Mouse (Mus musculus) layer of hippocampus, adult 9-11 months (tissue): ENCODE data around the gene Bdh1.
"Not testable (repeated sequence)": the region's sequence is repeated elsewhere in the genome, so short reads cannot be mapped to it uniquely, and the experiment has no call there.

Experiments used
- DNase-seq: peaks from one replicate; pipeline ENCODE4 v3.0.0; 2022

Gene Bdh1

GRCm38 (mm10) chr16:31422000-31422399 lies at the start of gene Bdh1:
Gene Bdh1 (plus strand): TSS chr16:31422280.
- DNase-seq = no peak

- DNase-seq = not testable (repeated sequence)
Observed at GRCm38 (mm10) chr16:31372316-31372715, 49.8 kb upstream of the Bdh1 start.

DNA sequence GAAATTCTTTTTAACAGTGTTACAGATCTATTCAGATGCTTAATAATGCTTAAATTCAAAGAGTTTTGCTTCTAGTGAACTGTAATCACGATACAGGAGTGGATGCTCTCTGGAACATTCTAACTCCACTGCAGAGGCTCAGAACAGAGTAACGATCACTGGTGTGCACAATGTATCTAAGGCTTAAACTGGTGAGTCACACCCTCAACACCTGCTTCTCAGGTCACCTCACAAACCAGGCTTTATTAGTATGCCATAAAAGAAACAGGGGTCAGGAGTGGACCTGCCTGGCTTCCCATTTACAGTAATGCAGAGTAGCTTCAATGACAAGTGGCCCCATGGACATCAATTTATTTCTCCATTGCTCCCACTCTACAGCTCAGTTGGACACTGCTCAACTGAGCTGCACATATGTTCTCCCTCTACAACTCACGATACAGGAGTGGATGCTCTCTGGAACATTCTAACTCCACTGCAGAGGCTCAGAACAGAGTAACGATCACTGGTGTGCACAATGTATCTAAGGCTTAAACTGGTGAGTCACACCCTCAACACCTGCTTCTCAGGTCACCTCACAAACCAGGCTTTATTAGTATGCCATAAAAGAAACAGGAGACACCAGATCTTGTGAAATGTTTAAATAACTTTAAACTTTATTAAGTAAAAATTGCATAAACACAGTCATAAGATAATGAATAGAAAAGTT lies 46.0 kb upstream of the Bdh1 start:
- DNase-seq = not testable (repeated sequence)

- DNase-seq = not testable (repeated sequence)
Observed at GRCm38 (mm10) chr16:31388269-31388668, 33.8 kb upstream of the Bdh1 start.

DNA sequence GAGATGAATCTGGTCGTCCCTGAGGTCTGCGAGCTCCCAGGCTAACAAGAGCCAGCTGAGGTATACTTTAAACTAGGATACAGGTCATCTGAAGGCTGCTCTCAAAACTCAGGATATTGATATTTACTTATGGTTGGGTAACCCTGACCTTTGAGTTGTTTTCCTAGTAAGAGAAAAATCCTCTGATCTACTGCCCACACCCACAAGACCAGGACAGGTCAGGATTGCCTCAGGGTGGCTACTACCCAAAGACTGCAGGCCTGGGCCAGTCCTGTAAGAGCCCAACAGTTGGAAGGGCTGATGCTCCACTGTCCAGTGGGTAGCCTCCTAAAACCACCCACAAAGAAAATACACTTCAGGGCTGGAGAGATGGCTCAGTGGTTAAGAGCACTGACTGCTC lies 22.8 kb upstream of the Bdh1 start:
- DNase-seq = no peak

- no peak for DNase-seq
Observed at GRCm38 (mm10) chr16:31400908-31401692, 21.0 kb upstream of the Bdh1 start.

- no peak for DNase-seq
Observed at GRCm38 (mm10) chr16:31402096-31402495, 20.0 kb upstream of the Bdh1 start.

DNA sequence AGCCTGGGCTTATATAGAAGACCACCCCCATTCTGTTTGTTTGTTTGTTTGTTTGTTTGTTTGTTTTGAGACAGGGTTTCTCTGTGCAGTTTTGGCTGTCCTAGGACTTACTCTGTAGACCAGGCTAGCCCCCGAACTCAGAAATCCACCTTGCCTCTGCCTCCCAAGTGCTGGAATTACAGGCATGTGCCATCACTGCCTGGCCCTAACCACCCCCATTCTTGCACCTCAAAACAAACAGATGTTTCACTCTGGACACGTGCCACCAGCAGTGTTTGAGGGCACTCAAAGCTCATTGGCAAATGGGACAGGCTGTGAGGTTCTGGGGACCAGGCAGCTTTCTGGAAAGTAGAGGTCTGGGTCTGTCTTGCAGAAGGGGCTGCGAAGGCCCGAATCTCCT lies 18.1 kb upstream of the Bdh1 start:
- no peak for DNase-seq

DNA sequence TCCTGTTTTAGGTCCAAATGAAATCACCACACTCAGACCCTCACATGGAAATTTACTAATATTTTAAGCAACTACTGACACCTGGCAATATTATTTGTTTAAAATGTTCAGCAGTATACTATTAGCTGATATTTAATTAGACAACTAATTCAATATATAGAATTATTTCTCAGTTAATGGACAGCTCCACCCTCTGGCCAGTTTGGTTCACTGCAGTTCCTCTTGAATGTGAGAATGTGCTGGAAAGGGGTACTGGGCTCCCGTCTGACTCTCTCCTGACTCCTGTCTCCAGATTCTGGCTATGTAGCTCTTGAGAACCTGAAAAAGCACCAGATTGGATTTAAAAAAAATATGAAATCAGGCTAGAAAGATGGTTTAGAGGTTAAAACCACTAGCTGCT lies 17.0 kb upstream of the Bdh1 start:
- DNase-seq = no peak

GRCm38 (mm10) chr16:31407872-31408271 lies 14.2 kb upstream of the Bdh1 start:
- no peak for DNase-seq

DNA sequence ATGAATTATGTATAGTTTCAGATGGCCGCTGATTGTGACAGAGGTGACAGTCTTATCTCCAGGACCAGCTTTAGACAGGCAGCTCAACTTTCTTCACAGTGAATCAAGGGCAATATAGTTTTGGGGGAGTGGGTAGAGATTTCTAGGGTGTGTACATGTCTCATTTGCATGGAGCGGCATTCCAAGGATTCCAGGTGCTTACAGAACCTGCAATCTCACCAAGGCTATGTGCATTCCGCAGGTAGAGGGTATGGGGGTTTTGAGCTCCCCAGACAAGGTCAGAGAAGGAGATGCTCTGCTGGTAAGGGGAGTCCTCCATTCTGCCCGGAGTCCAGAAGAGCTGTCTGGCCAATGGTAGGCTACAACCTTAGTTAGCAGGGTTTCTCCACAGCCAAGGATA lies 11.1 kb upstream of the Bdh1 start:
- DNase-seq = no peak

DNA sequence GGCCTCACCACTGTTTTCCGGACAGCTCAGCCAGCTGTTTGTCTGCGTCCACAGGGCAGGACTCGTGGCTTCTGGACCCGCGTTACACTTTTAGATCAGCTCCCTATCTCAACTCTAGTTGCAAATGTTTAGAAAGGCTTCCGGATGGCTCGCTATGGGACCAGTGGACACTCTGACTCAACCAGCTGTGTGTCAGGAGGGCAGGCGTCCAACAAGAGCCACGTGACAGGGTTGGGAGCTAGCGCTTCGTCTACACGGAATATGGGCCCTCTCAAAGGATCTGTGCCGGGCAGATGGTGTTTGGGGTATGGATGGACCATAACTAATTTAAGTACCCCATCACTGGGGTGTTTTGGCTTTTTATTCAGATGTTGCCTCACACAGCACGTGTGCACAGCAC lies 9.8 kb upstream of the Bdh1 start:
- no peak for DNase-seq

GRCm38 (mm10) chr16:31413777-31414176 lies 8.3 kb upstream of the Bdh1 start:
- no peak for DNase-seq

- DNase-seq = no peak
Observed at GRCm38 (mm10) chr16:31415885-31416450, 6.1 kb upstream of the Bdh1 start.

GRCm38 (mm10) chr16:31418704-31419103 lies 3.4 kb upstream of the Bdh1 start:
- no peak for DNase-seq

DNA sequence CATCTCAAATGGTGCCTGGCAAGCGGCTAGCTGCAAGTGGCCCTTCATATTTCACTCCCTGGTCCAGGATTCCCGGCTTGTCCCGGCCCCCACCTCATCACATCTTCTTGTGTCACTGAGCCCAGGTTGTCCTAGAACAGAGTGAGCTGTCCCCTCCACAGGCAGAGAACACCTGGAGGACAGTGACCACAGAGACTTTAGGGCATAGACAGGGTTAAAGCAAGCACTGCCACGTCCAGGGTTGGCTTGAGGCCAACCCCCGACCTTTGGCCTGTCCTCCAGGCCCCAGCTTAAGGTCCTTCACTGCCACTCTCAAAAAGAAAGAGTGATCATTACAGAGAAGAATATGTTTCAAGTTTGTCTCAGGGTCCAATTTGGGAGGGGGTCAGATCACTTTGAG lies 2.6 kb upstream of the Bdh1 start:
- DNase-seq = no peak

DNA sequence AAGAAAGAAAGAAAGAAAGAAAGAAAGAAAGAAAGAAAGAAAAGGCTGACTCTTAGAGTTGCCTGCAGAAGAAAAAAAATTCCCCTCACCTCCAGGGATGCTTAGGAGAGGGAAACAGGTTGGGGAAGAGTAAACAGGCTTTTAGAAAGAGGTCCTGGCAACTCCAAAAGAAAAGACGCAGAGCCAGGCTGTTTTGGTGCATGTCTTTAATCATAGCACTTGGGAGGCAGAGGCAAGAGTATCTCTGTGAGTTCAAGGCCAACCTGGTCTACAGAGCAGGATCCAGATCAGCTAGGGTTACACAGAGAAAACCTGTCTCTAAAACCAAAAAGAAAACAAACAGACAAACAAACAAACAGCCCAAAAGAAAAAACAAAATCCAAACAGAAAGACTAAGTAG lies 642 bp downstream of the Bdh1 start:
- DNase-seq = no peak

DNA sequence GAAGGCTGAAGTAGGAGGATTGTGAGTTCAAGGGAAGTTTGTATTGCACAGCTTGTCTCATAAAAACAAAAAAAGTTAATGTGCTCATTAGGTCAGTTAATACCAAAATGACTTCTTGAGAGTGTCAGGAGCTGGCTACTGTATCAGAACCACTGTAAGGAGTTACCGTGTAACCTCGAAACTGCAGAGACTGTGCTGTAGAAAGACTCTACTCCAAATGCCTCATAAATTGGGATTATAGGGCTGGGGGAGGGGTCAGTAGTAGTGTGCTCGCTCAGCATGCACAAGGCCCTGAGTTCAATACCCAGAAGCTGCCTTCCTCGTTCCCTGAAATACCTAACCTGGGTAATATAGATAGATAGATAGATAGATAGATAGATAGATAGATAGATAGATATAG lies 1.3 kb downstream of the Bdh1 start:
- DNase-seq = no peak

GRCm38 (mm10) chr16:31424416-31425187 lies 2.5 kb downstream of the Bdh1 start:
- DNase-seq = no peak

DNA sequence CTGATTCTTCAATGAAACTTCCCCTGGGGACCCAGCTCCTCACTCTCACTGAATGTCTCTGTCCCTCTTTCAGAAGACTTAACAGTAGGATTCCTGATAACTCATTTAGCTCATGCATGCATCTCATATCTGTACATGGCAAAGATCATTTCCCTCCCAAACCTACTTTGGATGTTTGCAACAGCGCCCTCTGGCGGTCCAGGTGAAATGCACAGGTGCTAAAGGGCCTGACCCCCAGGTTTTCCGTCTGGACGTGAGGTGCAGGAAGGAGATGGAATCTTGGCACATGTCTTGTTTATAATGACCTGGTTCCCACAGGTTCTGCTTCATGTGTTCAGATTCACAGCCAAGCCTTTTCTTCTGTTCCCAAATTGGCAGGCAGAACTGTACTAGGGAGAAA lies 3.4 kb downstream of the Bdh1 start:
- DNase-seq = no peak

DNA sequence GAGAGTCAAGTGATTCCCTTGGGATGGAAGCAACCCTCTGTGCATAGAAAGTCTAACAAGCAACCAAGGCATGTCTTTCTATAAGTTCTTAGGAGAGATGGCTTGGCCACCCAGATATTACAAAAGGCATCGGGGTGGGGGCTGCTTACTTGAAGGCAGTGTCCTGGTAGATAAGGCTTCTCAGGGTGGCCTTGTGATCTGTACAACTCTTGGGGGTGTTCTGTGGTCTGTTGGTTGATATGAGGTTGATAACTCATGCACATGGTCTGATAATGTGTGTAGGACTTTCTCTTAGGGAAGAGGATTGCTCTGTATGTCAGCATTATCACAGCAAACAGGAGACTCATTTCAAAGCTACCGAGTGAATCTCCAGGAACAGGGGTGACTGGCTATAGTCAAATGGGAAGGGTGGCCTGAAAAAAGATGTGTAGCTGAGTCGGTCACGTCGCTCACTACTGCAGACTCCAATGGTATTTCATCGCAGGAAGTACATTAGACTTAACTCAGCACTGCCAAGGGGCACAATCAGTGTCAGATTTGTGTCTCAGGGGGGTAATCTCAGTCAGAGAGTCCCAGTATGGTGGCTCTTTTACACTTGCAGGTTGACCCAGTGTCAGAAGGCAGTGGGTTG lies 4.5 kb downstream of the Bdh1 start:
- no peak for DNase-seq

GRCm38 (mm10) chr16:31428335-31428674 lies 6.2 kb downstream of the Bdh1 start:
- DNase-seq = no peak
